Mouse (Mus musculus): ENCODE measurements around the gene Il3.

DNA sequence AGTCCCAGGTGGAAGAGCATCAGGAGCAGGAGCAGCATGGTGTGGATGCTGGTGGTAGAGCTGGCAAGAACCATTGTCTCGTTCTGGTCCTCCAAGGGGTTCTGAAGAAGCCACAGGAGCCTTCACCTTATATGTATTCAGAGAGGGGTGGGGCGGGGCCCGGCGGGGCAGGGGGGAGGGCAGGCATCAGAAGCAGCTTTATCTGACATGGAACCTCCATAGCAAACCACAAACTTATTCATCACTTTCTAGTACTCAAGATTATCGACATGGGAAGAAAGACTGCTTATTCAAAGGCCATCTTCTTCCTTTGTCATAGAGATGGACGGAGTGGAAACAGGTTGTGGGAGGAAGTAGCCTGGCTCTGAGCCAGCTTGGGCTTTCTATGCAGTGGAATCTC, at the start of gene Il3:
- TF ChIP-seq CTCF (IDR thresholded peaks at IDR 0.05; ENCODE audit: borderline replicate concordance, control insufficient read depth, extremely low read depth, insufficient read depth, low read length, poor library complexity) (no peak), POLR2A (IDR thresholded peaks at IDR 0.05; ENCODE audit: control insufficient read depth, extremely low read depth, insufficient read depth, low read length, poor library complexity) (no peak)

Data from thymus, adult 2 months (tissue).